ENCODE assay signal across 21 mouse cellular contexts in the genomic region with DNA sequence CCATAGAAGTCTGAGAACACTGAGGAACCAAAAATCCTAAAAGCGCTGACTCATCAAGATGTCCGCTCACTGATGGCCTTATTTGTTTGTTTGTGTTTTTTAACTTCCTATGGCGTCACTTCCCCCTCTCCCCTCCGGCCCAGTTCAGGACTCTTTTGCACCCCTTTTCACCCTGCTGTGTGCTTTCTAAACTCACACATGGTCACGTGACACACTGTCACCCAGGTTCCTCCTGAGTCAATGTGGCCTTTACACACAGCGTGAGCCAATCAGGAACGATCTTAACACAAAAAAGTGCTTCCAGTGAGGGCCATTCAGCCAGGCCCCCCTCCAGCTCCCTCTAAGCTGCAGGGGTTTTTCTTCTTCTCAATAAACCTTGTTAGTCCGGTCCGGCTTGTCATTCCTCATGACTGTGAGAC. TPM values are rescaled to one million over a fixed set of nuclear protein-coding genes. Genes with fewer than 3 reads are reported as not detected.
DNase-seq lines count a peak whose midpoint lies in the region; ATAC-seq and TF ChIP-seq lines count a peak whose summit lies in the region.
"Had no signal": no experiment of that assay in that cellular context is flagged by ENCODE, and none has a peak within 500 bp of the region (broad histone marks: within the 10 kb centered on the region; RNA-seq: fewer than 3 reads in every experiment).

No protein-coding gene starts in this region.

- ATAC-seq in liver, postnatal 0 days: peak; percentile 23; the same call in 1 of the 2 replicates
- ATAC-seq in liver, embryonic 12.5 days: no peak
- peak; percentile 31 for ATAC-seq in megakaryocyte, adult 5-6 weeks (ENCODE audit: poor library complexity, severe bottlenecking)
- ATAC-seq: intestine, embryonic 16.5 days; Patski had no signal

- no peak overlapping the region for H3K9ac ChIP-seq in liver, postnatal 0 days (replicated peaks)
- no peak overlapping the region for H3K9ac ChIP-seq in liver, embryonic 12.5 days
- peak overlapping the region; percentile 59 for H3K9ac ChIP-seq in ES-Bruce4 (ENCODE audit: low read depth, poor library complexity, severe bottlenecking)
- H3K9ac ChIP-seq: embryonic facial prominence, embryonic 12.5 days; hindbrain, embryonic 13.5 days; lung, embryonic 15.5 days; stomach, embryonic 15.5 days had no signal

- no peaks in the 10 kb centered on the region for H3K36me3 ChIP-seq in liver, postnatal 0 days (replicated peaks; ENCODE audit: insufficient read depth, low read length)
- H3K36me3 ChIP-seq in liver, embryonic 12.5 days: no peaks in the 10 kb centered on the region
- H3K36me3 ChIP-seq in ES-Bruce4 (ENCODE audit: control insufficient read depth, insufficient read depth, low read length, poor library complexity, severe bottlenecking): no peaks in the 10 kb centered on the region
- H3K36me3 ChIP-seq: embryonic facial prominence, embryonic 12.5 days; hindbrain, embryonic 13.5 days; lung, embryonic 15.5 days; stomach, embryonic 15.5 days had no signal

- TF ChIP-seq EP300 in liver, postnatal 0 days (IDR thresholded peaks at IDR 0.05; ENCODE audit: low read depth): no peak
- TF ChIP-seq EP300 in ES-Bruce4 (IDR thresholded peaks at IDR 0.05; ENCODE audit: insufficient read depth, low read depth, low read length): peak; percentile 83

- peaks cover 4% of the 10 kb centered on the region for H3K4me1 ChIP-seq in liver, postnatal 0 days (ENCODE audit: insufficient read depth)
- peaks cover 22% of the 10 kb centered on the region for H3K4me1 ChIP-seq in liver, embryonic 12.5 days
- H3K4me1 ChIP-seq in ES-Bruce4 (ENCODE audit: control insufficient read depth, insufficient read depth, low read length): peaks cover 2% of the 10 kb centered on the region
- H3K4me1 ChIP-seq: embryonic facial prominence, embryonic 12.5 days; hindbrain, embryonic 13.5 days; lung, embryonic 15.5 days; stomach, embryonic 15.5 days had no signal

- no peak overlapping the region for H3K27ac ChIP-seq in liver, postnatal 0 days (ENCODE audit: low read depth)
- H3K27ac ChIP-seq in liver, embryonic 12.5 days: no peak overlapping the region
- peak overlapping the region; percentile 98 for H3K27ac ChIP-seq in ES-Bruce4 (ENCODE audit: insufficient read depth, low read length)
- H3K27ac ChIP-seq: embryonic facial prominence, embryonic 12.5 days; hindbrain, embryonic 13.5 days; lung, embryonic 15.5 days; stomach, embryonic 15.5 days had no signal

- WGBS in liver, postnatal 0 days (ENCODE audit: insufficient replicate concordance): 81% methylated on average over 9 of the region's 9 CpGs
- WGBS in liver, embryonic 12.5 days (ENCODE audit: insufficient replicate concordance): 76% methylated on average over 9 of the region's 9 CpGs

- H3K27me3 ChIP-seq in liver, postnatal 0 days (ENCODE audit: insufficient read depth, low read length): no peaks in the 10 kb centered on the region
- H3K27me3 ChIP-seq in liver, embryonic 12.5 days (replicated peaks): no peaks in the 10 kb centered on the region
- H3K27me3 ChIP-seq in ES-Bruce4 (ENCODE audit: control insufficient read depth, insufficient read depth, low read length, poor library complexity, severe bottlenecking): no peaks in the 10 kb centered on the region
- H3K27me3 ChIP-seq: embryonic facial prominence, embryonic 12.5 days; hindbrain, embryonic 13.5 days; lung, embryonic 15.5 days; Patski; stomach, embryonic 15.5 days had no signal

- no peaks in the 10 kb centered on the region; the same call in 1 of the 2 replicates for H3K9me3 ChIP-seq in liver, postnatal 0 days (ENCODE audit: low read length)
- no peaks in the 10 kb centered on the region for H3K9me3 ChIP-seq in liver, embryonic 12.5 days (replicated peaks)
- no peaks in the 10 kb centered on the region for H3K9me3 ChIP-seq in ES-Bruce4 (replicated peaks; ENCODE audit: control insufficient read depth, insufficient read depth, low read length, poor library complexity, severe bottlenecking)
- H3K9me3 ChIP-seq: embryonic facial prominence, embryonic 12.5 days; hindbrain, embryonic 13.5 days; lung, embryonic 15.5 days; stomach, embryonic 15.5 days had no signal

- H3K4me3 ChIP-seq in liver, postnatal 0 days (ENCODE audit: low read depth, low read length): no peak overlapping the region
- H3K4me3 ChIP-seq in liver, embryonic 12.5 days: no peak overlapping the region
- peak overlapping the region; percentile 51 for H3K4me3 ChIP-seq in ES-Bruce4 (ENCODE audit: low read depth, low read length)
- H3K4me3 ChIP-seq: embryonic facial prominence, embryonic 12.5 days; hindbrain, embryonic 13.5 days; lung, embryonic 15.5 days; myocyte; stomach, embryonic 15.5 days had no signal

- TF ChIP-seq CTCF in liver, postnatal 0 days (IDR thresholded peaks at IDR 0.05; ENCODE audit: low read depth): no peak
- no peak for TF ChIP-seq CTCF in ES-Bruce4 (IDR thresholded peaks at IDR 0.05; ENCODE audit: low read depth, low read length)

- no peak overlapping the region for H3K4me2 ChIP-seq in liver, postnatal 0 days (ENCODE audit: low read depth, low read length)
- no peak overlapping the region for H3K4me2 ChIP-seq in liver, embryonic 12.5 days
- H3K4me2 ChIP-seq: embryonic facial prominence, embryonic 12.5 days; hindbrain, embryonic 13.5 days; lung, embryonic 15.5 days; stomach, embryonic 15.5 days had no signal

- peak; percentile 37 for TF ChIP-seq POLR2A in ES-Bruce4 (IDR thresholded peaks at IDR 0.05; ENCODE audit: insufficient read depth, low read length)

- DNase-seq in liver, postnatal 0 days: no peak
- peak; percentile 72 for DNase-seq in ZHBTc4 (ENCODE audit: low read depth, low spot score)
- DNase-seq in kidney, postnatal 25 days: no peak
- no peak for DNase-seq in left cerebral cortex, postnatal 36 days (ENCODE audit: low spot score in 2 of 2)
- DNase-seq: adrenal gland, adult 2 months; cerebellum, adult 2 months; gastrocnemius, postnatal 10 days; kidney, postnatal 10 days; liver; retina, postnatal 1 day; thymus, postnatal 25 days had no signal

- intact Hi-C loops in left cerebral cortex, postnatal 36 days (cut with DNase I): no loop called here

RNA-seq across cellular contexts. Expression of a gene that starts 16.9 kb away (rescaled TPM):
- polyA plus RNA-seq in liver, postnatal 0 days (2015; fragmentation: Nextera tagmentation; extraction: Ambion mirVana): 1.4 TPM in 2 replicates
- polyA plus RNA-seq in liver, embryonic 12.5 days (2016; fragmentation: Nextera tagmentation; extraction: Ambion mirVana): 2.6 and 2.9 TPM in 2 replicates
- polyA plus RNA-seq in ES-Bruce4 (2011; ENCODE audit: insufficient read depth, insufficient read length, low read depth, missing spikeins): 40.3 and 43.1 TPM in 2 replicates
- total RNA-seq in megakaryocyte, adult 5-6 weeks (2015): 16.4 and 17.2 TPM in 2 replicates
- 6.1 and 10.0 TPM in 2 replicates for total RNA-seq in megakaryocyte, adult 5-6 weeks (2017)
- 10 to 100 TPM; 29.8 to 33.6 TPM for total RNA-seq in left cerebral cortex, postnatal 36 days (2021)

Comparison
In these comparisons a context has a peak if more than half of its experiments do, and no peak if none do; other contexts are left out.
1. RNA of a gene that starts 16.9 kb away (polyA plus RNA-seq): 40.3 to 43.1 TPM in ES-Bruce4; 2.6 to 2.9 TPM in liver, embryonic 12.5 days and 1.4 TPM in liver, postnatal 0 days; every median in the first group is over 10 times any median in the second.